Mouse (Mus musculus): ENCODE results near the gene Lonrf2.

The Lonrf2 gene

GRCm38 (mm10) chr1:38767812-38768211 lies 68.7 kb downstream of the Lonrf2 start:
- DNase-seq, result peak; percentile 68

GRCm38 (mm10) chr1:38766661-38767572 lies 69.6 kb downstream of the Lonrf2 start:
- DNase-seq, result peak; percentile 72

- no peak for DNase-seq
These were observed 70.3 kb downstream of the Lonrf2 start for GRCm38 (mm10) chr1:38766254-38766653.

- DNase-seq, result no peak
These were observed 72.4 kb downstream of the Lonrf2 start for GRCm38 (mm10) chr1:38763960-38764613.

- peak; percentile 12 for DNase-seq
These were observed 76.1 kb downstream of the Lonrf2 start for GRCm38 (mm10) chr1:38760424-38760823.

- DNase-seq, result no peak
These were observed 78.6 kb downstream of the Lonrf2 start for GRCm38 (mm10) chr1:38757791-38758403.

- no peak for DNase-seq
These were observed 92.6 kb downstream of the Lonrf2 start for GRCm38 (mm10) chr1:38743863-38744262.

Data from kidney, postnatal 14 days (tissue).